Mouse (Mus musculus): ENCODE data around the gene Rnf215.

GRCm38 (mm10) chr11:4097091-4097621 lies 37.8 kb upstream of the Rnf215 start:
- TF ChIP-seq CTCF (IDR thresholded peaks at IDR 0.05; ENCODE audit: extremely low read depth, insufficient read depth, low read length) (no peak), POLR2A (IDR thresholded peaks at IDR 0.05; ENCODE audit: extremely low read depth, insufficient read depth, low read length) (no peak)
